Mouse (Mus musculus) retina, postnatal 1 day (tissue): ENCODE results near the gene Thra.

Source experiments
- DNase-seq: peaks from one replicate; pipeline ENCODE4 v3.0.0-alpha.2; 2012

Gene Thra

DNA sequence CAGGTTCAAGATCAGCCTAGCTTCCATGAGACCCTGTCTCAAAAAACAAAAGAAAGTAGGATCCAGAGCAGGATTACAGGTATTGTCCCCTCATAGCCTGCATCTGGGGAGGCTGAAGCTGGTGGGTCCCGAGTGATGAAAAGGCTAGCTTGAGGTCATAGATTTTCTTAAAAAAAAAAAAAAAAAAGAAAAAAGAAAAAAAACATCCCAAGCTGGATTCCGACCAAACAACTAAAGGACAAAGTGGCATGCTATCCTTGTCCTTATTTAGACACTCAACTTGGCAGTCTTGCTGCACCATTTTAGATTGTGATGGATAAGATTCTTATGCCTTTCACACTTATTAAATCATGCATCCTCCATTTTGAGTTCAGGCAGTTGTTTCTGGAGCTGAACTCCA, 68.0 kb downstream of the Thra start:
- no peak for DNase-seq

DNA sequence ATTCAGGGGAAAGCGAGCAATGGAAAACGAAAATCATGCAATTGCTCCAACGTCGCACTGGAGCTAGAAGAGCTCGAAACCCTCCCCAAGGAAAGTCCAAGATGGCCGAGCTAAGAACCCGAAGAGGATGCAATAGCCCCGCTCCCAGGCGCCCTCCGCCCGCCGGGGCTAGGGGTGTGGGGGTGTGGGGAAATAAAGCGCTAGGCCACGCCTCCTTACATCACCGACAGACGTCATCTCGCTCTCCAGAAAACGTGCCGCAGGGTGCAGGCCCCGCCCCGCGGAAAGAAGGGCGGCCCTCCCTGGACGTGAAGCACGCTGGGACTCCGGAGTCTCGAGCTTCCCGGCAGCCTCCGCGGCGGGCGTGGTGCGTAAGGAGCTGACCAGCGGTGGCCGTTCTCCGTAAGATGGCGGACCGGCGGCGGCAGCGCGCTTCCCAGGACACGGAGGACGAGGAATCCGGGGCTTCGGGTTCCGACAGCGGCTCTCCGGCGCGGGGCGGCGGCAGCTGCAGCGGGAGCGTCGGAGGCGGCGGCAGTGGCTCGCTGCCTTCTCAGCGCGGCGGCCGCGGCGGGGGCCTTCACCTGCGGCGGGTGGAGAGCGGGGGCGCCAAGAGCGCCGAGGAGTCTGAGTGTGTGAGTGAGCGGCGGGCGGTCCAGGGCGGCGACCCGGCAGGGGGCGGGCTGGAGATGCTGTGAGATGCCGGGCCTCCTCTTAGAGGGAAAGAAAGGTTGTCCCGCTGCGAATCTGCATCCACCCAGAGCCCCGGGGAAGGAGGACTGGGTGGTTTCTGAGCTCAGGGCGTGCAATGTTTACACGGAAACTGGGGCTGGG, 69.2 kb downstream of the Thra start:
- DNase-seq, result peak; percentile 99

DNA sequence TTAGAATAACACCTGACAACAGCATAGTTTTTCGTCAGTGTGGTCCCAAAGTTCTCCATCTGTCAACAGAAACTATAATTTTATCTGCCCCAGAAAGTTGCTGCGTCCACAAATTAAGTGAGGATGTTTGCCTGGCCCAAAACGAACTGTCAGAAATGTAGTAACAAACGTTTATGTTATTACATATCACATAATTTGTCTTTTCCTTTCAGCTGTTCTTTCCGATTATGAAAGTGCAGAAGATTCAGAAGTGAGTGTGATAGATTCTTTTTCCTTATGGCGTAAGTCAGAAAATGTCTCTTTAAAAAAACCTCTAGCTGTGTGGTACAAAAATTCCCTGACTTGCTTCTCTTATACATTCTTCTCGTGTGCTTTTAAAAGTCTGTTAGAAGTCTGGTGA, 70.2 kb downstream of the Thra start:
- no peak for DNase-seq

DNA sequence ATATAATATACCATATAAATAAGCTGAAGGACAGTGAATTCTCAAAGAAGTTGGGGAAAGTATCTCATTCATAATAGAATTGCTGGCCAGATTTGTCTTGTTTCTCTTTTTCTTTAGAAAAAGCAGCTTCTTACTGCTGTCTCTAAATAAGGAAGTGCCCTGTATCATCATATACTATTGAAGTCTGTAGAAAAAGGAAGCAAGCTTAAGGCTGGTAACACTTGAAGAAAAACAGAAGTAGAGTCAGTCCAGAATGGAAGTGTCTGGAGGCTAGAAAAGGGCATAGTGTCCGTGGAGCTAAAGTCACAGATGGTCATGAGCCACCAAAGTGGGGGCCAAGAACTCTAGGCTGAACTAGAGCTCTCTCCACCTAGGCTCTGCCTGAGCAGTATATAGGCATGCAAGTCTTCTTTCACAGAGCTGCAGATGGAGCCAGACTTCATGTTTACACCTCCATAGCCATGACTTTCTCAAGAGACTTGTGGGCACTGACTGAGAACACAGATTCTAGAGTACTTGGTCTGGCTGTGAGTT, 76.3 kb downstream of the Thra start:
- DNase-seq, result no peak
